Mouse (Mus musculus) layer of hippocampus, adult 8-10 months (tissue): ENCODE measurements around the gene Nme7. TPM values are rescaled to one million over a fixed set of nuclear protein-coding genes. Genes with fewer than 3 reads are reported as not detected.

Experiments
- DNase-seq, 2 experiments: peaks; one replicate each; pipeline ENCODE4 v3.0.0; 2022; ENCODE audit warnings: low spot score in 2 of 2
- total RNA-seq, 4 experiments: library from RNA; stranded (reverse); gene quantifications; 2 replicates each; pipeline ENCODE4 v1.2.4; 2022

Nme7 gene
- total RNA-seq, 4 experiments from 2014 or later = 25.4 to 31.7 (median 28.6) TPM

GRCm38 (mm10) chr1:164376761-164377487, 73.0 kb downstream of the Nme7 start:
- DNase-seq = no peak

- no peak for DNase-seq
Measured at GRCm38 (mm10) chr1:164383621-164384020, 79.7 kb downstream of the Nme7 start.

- DNase-seq = no peak
Measured at GRCm38 (mm10) chr1:164384354-164384753, 80.4 kb downstream of the Nme7 start.

GRCm38 (mm10) chr1:164384972-164385371, 81.1 kb downstream of the Nme7 start:
- no peak for DNase-seq

GRCm38 (mm10) chr1:164389743-164390142, 85.8 kb downstream of the Nme7 start:
- DNase-seq = no peak

GRCm38 (mm10) chr1:164392176-164392575, 88.3 kb downstream of the Nme7 start:
- DNase-seq = peak in 1 of 2 experiments; percentile 13

GRCm38 (mm10) chr1:164395131-164395780, 91.3 kb downstream of the Nme7 start:
- DNase-seq = peak; percentile 27 to 40

GRCm38 (mm10) chr1:164397672-164398071, 93.8 kb downstream of the Nme7 start:
- no peak for DNase-seq

- DNase-seq = no peak
Measured at GRCm38 (mm10) chr1:164399578-164399977, 95.7 kb downstream of the Nme7 start.

- DNase-seq = no peak
Measured at GRCm38 (mm10) chr1:164405385-164405802, 101.5 kb downstream of the Nme7 start.

GRCm38 (mm10) chr1:164406506-164406905, 102.6 kb downstream of the Nme7 start:
- DNase-seq = no peak

- DNase-seq = no peak
Measured at GRCm38 (mm10) chr1:164408655-164409054, 104.7 kb downstream of the Nme7 start.

GRCm38 (mm10) chr1:164411306-164411705, 107.4 kb downstream of the Nme7 start:
- DNase-seq = no peak

GRCm38 (mm10) chr1:164412906-164413305, 109.0 kb downstream of the Nme7 start:
- no peak for DNase-seq

GRCm38 (mm10) chr1:164413608-164414007, 109.7 kb downstream of the Nme7 start:
- no peak for DNase-seq

- DNase-seq = no peak
Measured at GRCm38 (mm10) chr1:164415347-164415751, 111.4 kb downstream of the Nme7 start.

- DNase-seq = no peak
Measured at GRCm38 (mm10) chr1:164416692-164417394, 112.9 kb downstream of the Nme7 start.

- no peak for DNase-seq
Measured at GRCm38 (mm10) chr1:164417604-164418003, 113.7 kb downstream of the Nme7 start.

GRCm38 (mm10) chr1:164418320-164418719, 114.4 kb downstream of the Nme7 start:
- DNase-seq = no peak

- DNase-seq = no peak
Measured at GRCm38 (mm10) chr1:164419401-164419800, 115.5 kb downstream of the Nme7 start.

GRCm38 (mm10) chr1:164420623-164421354, 116.9 kb downstream of the Nme7 start:
- no peak for DNase-seq

- no peak for DNase-seq
Measured at GRCm38 (mm10) chr1:164426227-164426626, 122.3 kb downstream of the Nme7 start.
